Mouse (Mus musculus): Measurements from ENCODE around the gene Rsrc2. TPM values are rescaled to one million over a fixed set of nuclear protein-coding genes. Genes with fewer than 3 reads are reported as not detected.

Gene Rsrc2
- total and polyA plus RNA-seq, 3 experiments, result 55.8 to 128 (median 107) TPM

DNA sequence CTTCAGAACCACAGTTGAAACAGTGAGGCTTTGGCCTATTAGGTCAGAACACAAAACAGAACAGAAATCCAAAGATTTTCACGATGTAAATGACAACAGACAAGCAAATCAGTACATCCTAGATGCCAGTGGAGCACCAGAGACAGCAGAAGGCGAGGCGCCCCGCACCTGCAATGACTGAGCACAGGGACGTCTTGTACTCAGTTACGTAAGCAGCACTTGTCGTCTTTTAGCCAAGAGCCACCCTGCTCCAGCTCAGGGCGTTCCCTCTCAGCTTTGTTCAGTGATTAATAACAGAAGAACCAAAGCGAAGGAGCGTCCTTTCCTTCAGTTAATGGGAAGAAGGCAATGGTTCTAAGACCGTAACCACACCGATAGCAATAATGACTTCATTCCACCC lies 40.6 kb downstream of the Rsrc2 start:
- H3K9me3 ChIP-seq (replicated peaks; ENCODE audit: low read length), result no peaks in the 10 kb centered on the region
- no peak overlapping the region for H3K27ac ChIP-seq (ENCODE audit: insufficient read depth, low read depth)
- H3K4me2 ChIP-seq (ENCODE audit: insufficient read depth, low read depth, poor library complexity, severe bottlenecking), result no peak overlapping the region
- H3K27me3 ChIP-seq (replicated peaks), result no peaks in the 10 kb centered on the region
- in situ Hi-C loops (cut with MboI; ENCODE audit: low pct_ligation_motif_present, low pct_unique_long_range_greater_than_20kb, low sequenced_read_pairs) (no loop called here), dilution Hi-C loops (cut with MboI; ENCODE audit: extremely low pct_ligation_motif_present, extremely low pct_unique_long_range_greater_than_20kb, low sequenced_read_pairs) (no loop called here)
- no peaks in the 10 kb centered on the region for H3K79me2 ChIP-seq (replicated peaks; ENCODE audit: control insufficient read depth, extremely low read depth, insufficient read depth, poor library complexity, severe bottlenecking)
- peaks cover 75 to 92% of the 10 kb centered on the region in 2 experiments for H3K36me3 ChIP-seq (replicated peaks in 1 of 2; ENCODE audit: control insufficient read depth in 1 of 2, insufficient read depth in 1 of 2, low read length in 1 of 2)
- H3K9ac ChIP-seq (ENCODE audit: insufficient read depth, low read depth), result no peak overlapping the region
- TF ChIP-seq MXI1 (IDR thresholded peaks at IDR 0.05; ENCODE audit: low read depth, low read length), result no peak
- no peak for TF ChIP-seq CHD1 (IDR thresholded peaks at IDR 0.05; ENCODE audit: low read depth, low read length)
- no peak for TF ChIP-seq EP300 (IDR thresholded peaks at IDR 0.05; ENCODE audit: low read length)
- TF ChIP-seq GABPA (IDR thresholded peaks at IDR 0.05; ENCODE audit: insufficient replicate concordance, low read depth, low read length), result no peak
- no peaks in the 10 kb centered on the region for H3K4me1 ChIP-seq (ENCODE audit: control insufficient read depth in 1 of 2, insufficient read depth in 2 of 2)
- DNase-seq (ENCODE audit: extremely low read depth), result no peak
- H3K4me3 ChIP-seq (replicated peaks in 1 of 3; ENCODE audit: low read depth in 2 of 3, low read length in 2 of 3, poor library complexity in 1 of 3), result no peak overlapping the region

DNA sequence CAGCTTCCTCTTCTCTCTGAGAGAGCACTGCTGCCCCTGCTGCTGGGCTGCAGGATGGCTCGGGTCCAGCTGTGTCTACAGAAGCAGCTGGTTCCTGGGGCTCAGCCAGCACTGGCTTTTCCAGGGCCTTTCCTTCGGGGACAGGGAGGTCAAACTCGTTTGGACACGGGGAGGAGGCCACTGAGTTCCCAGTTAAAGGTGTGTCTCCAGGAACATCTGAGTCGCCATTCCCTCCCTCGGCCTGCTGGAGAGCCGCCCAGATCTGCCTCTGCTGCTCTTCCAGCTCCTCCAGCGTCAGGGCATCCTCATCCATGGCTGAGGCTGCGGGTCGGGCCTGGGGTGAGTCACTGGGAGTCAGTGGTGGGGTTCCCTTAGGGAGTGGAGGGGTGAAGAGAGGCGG lies 48.6 kb downstream of the Rsrc2 start:
- peaks cover 52 to 82% of the 10 kb centered on the region in 2 experiments for H3K36me3 ChIP-seq (replicated peaks in 1 of 2; ENCODE audit: control insufficient read depth in 1 of 2, insufficient read depth in 1 of 2, low read length in 1 of 2)
- H3K4me1 ChIP-seq (ENCODE audit: control insufficient read depth in 1 of 2, insufficient read depth in 2 of 2), result no peaks in the 10 kb centered on the region
- in situ Hi-C loops (cut with MboI; ENCODE audit: low pct_ligation_motif_present, low pct_unique_long_range_greater_than_20kb, low sequenced_read_pairs), result loop anchor here (5.0 kb wide), 1 partner anchor 73 kb away; no protein-coding TSS in a partner anchor
- no peak for DNase-seq (ENCODE audit: extremely low read depth)
- no peak overlapping the region for H3K4me2 ChIP-seq (ENCODE audit: insufficient read depth, low read depth, poor library complexity, severe bottlenecking)
- TF ChIP-seq ZC3H11A (IDR thresholded peaks at IDR 0.05; ENCODE audit: low read depth, low read length), result no peak
- no peak for TF ChIP-seq MYC (IDR thresholded peaks at IDR 0.05; ENCODE audit: low read depth, low read length)
- TF ChIP-seq NRF1 (IDR thresholded peaks at IDR 0.05; ENCODE audit: low read depth, low read length), result no peak
- no peak for TF ChIP-seq USF1 (IDR thresholded peaks at IDR 0.05; ENCODE audit: low read depth, low read length)
- no peak for TF ChIP-seq PAX5 (IDR thresholded peaks at IDR 0.05; ENCODE audit: low read length)
- TF ChIP-seq MAFK (IDR thresholded peaks at IDR 0.05; ENCODE audit: insufficient replicate concordance, low read length), result no peak
- no peak for TF ChIP-seq ZMIZ1 (IDR thresholded peaks at IDR 0.05; ENCODE audit: low read depth, low read length)
- TF ChIP-seq TBP (conservative IDR thresholded peaks at IDR 0.05; ENCODE audit: low read depth, low read length), result no peak
- no peak for TF ChIP-seq EP300 (IDR thresholded peaks at IDR 0.05; ENCODE audit: low read length)
- TF ChIP-seq NELFE (IDR thresholded peaks at IDR 0.05; ENCODE audit: low read depth, low read length), result no peak
- no peak for TF ChIP-seq MXI1 (IDR thresholded peaks at IDR 0.05; ENCODE audit: low read depth, low read length)
- no peak for TF ChIP-seq RCOR1 (conservative IDR thresholded peaks at IDR 0.05; ENCODE audit: low read depth, low read length)
- TF ChIP-seq RAD21 (IDR thresholded peaks at IDR 0.05; ENCODE audit: low read depth, low read length), result no peak
- no peak for TF ChIP-seq SIN3A (IDR thresholded peaks at IDR 0.05; ENCODE audit: low read length)
- TF ChIP-seq ZNF384 (IDR thresholded peaks at IDR 0.05; ENCODE audit: low read depth, low read length), result no peak
- TF ChIP-seq JUN (IDR thresholded peaks at IDR 0.05; ENCODE audit: insufficient read depth, low read depth, low read length), result no peak
- no peak for TF ChIP-seq CHD2 (IDR thresholded peaks at IDR 0.05; ENCODE audit: low read length)
- no peak for TF ChIP-seq ELF1 (IDR thresholded peaks at IDR 0.05; ENCODE audit: low read depth, low read length)
- no peaks in the 10 kb centered on the region for H3K79me2 ChIP-seq (replicated peaks; ENCODE audit: control insufficient read depth, extremely low read depth, insufficient read depth, poor library complexity, severe bottlenecking)
- no peaks in the 10 kb centered on the region for H3K27me3 ChIP-seq (replicated peaks)
- no peak overlapping the region for H3K4me3 ChIP-seq (replicated peaks in 1 of 3; ENCODE audit: low read depth in 2 of 3, low read length in 2 of 3, poor library complexity in 1 of 3)
- no peak overlapping the region for H3K27ac ChIP-seq (ENCODE audit: insufficient read depth, low read depth)
- H3K9ac ChIP-seq (ENCODE audit: insufficient read depth, low read depth), result no peak overlapping the region
- dilution Hi-C loops (cut with MboI; ENCODE audit: extremely low pct_ligation_motif_present, extremely low pct_unique_long_range_greater_than_20kb, low sequenced_read_pairs), result no loop called here
- no peaks in the 10 kb centered on the region for H3K9me3 ChIP-seq (replicated peaks; ENCODE audit: low read length)
